12 mouse cellular contexts compared by ENCODE assay signal in the genomic region with DNA sequence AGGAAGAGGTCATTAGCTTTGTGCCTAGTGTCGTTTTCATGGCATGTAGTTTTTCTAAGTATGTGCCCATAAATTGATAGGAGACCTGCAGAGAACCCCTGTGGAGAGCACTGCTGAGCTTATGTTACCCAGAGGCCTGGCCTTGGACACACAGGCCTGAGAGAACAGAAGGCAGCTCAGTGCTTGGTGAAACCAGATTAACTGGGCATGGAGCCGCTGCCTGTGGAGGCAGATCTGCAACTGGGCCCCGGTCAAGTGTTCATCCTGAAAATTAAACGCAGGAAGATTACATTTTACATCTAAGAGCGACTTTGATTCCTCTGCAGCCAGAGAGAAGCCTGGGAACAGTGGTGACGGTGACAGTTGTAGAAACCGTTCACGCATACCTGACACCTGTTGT.
DNase-seq lines count a peak whose midpoint lies in the region; ATAC-seq and TF ChIP-seq lines count a peak whose summit lies in the region.
"Had no signal": no experiment of that assay in that cellular context is flagged by ENCODE, and none has a peak within 500 bp of the region (broad histone marks: within the 10 kb centered on the region; RNA-seq: fewer than 3 reads in every experiment).

No protein-coding gene starts in this region.

- no peak overlapping the region for H3K27ac ChIP-seq in forebrain, embryonic 11.5 days (ENCODE audit: low read depth, low read length)
- no peak overlapping the region for H3K27ac ChIP-seq in forebrain, embryonic 12.5 days
- H3K27ac ChIP-seq in hindbrain, postnatal 0 days, result 0 out of 2 replicates have a peak overlapping the region, but pooled peaks have one; percentile 12
- H3K27ac ChIP-seq in hindbrain, embryonic 11.5 days (ENCODE audit: low read depth, low read length), result no peak overlapping the region
- H3K27ac ChIP-seq: kidney, embryonic 15.5 days; limb, embryonic 15.5 days; macrophage; neural tube, embryonic 15.5 days; stomach, embryonic 15.5 days had no signal

- peaks cover 2% of the 10 kb centered on the region; the same call in 1 of the 2 replicates for H3K4me1 ChIP-seq in forebrain, embryonic 11.5 days (replicated peaks; ENCODE audit: control insufficient read depth, insufficient read depth, low read length)
- H3K4me1 ChIP-seq in forebrain, embryonic 12.5 days, result peaks cover 12% of the 10 kb centered on the region
- H3K4me1 ChIP-seq in hindbrain, postnatal 0 days (ENCODE audit: insufficient read depth, low read length), result peaks cover 7% of the 10 kb centered on the region; the same call in 1 of the 2 replicates
- no peaks in the 10 kb centered on the region for H3K4me1 ChIP-seq in hindbrain, embryonic 11.5 days (replicated peaks; ENCODE audit: control insufficient read depth, insufficient read depth, low read length)

- TF ChIP-seq CTCF in hindbrain, postnatal 0 days (IDR thresholded peaks at IDR 0.05; ENCODE audit: low read depth), result no peak

- no peak overlapping the region for H3K4me3 ChIP-seq in forebrain, embryonic 11.5 days (ENCODE audit: low read depth, low read length)
- H3K4me3 ChIP-seq in forebrain, embryonic 12.5 days (replicated peaks), result no peak overlapping the region
- H3K4me3 ChIP-seq in hindbrain, postnatal 0 days (ENCODE audit: low read length), result no peak overlapping the region
- no peak overlapping the region for H3K4me3 ChIP-seq in hindbrain, embryonic 11.5 days (ENCODE audit: low read depth, low read length)
- H3K4me3 ChIP-seq: kidney, embryonic 15.5 days; limb, embryonic 15.5 days; neural tube, embryonic 15.5 days; stomach, embryonic 15.5 days had no signal

- H3K27me3 ChIP-seq in forebrain, embryonic 11.5 days (ENCODE audit: control insufficient read depth, insufficient read depth, low read length), result no peaks in the 10 kb centered on the region
- H3K27me3 ChIP-seq in forebrain, embryonic 12.5 days, result no peaks in the 10 kb centered on the region
- no peaks in the 10 kb centered on the region for H3K27me3 ChIP-seq in hindbrain, postnatal 0 days (ENCODE audit: insufficient read depth, low read length)
- no peaks in the 10 kb centered on the region for H3K27me3 ChIP-seq in hindbrain, embryonic 11.5 days (ENCODE audit: control insufficient read depth, insufficient read depth, low read length)
- H3K27me3 ChIP-seq: kidney, embryonic 15.5 days; limb, embryonic 15.5 days; neural tube, embryonic 15.5 days; stomach, embryonic 15.5 days had no signal

- H3K36me3 ChIP-seq in forebrain, embryonic 11.5 days (ENCODE audit: control insufficient read depth, insufficient read depth, low read length), result peaks cover 5% of the 10 kb centered on the region; the same call in 1 of the 2 replicates
- peaks cover 23% of the 10 kb centered on the region for H3K36me3 ChIP-seq in forebrain, embryonic 12.5 days (replicated peaks)
- peaks cover 7% of the 10 kb centered on the region for H3K36me3 ChIP-seq in hindbrain, postnatal 0 days (ENCODE audit: insufficient read depth, low read length)
- H3K36me3 ChIP-seq in hindbrain, embryonic 11.5 days (ENCODE audit: control insufficient read depth, insufficient read depth, low read length), result no peaks in the 10 kb centered on the region; the same call in 1 of the 2 replicates
- H3K36me3 ChIP-seq: stomach, embryonic 15.5 days had no signal

- no peak for ATAC-seq in forebrain, embryonic 11.5 days (replicated peaks; ENCODE audit: low FRiP score)
- ATAC-seq in forebrain, embryonic 12.5 days (ENCODE audit: low FRiP score), result no peak
- ATAC-seq in hindbrain, postnatal 0 days, result no peak
- ATAC-seq in hindbrain, embryonic 11.5 days (ENCODE audit: low FRiP score), result no peak

- WGBS in forebrain, embryonic 11.5 days, result 90% methylated on average over 8 of the region's 8 CpGs
- WGBS in forebrain, embryonic 12.5 days, result 86% methylated on average over 8 of the region's 8 CpGs
- 72% methylated on average over 8 of the region's 8 CpGs for WGBS in hindbrain, postnatal 0 days
- WGBS in hindbrain, embryonic 11.5 days, result 90% methylated on average over 8 of the region's 8 CpGs

- no peak overlapping the region for H3K9ac ChIP-seq in forebrain, embryonic 11.5 days (ENCODE audit: low read length)
- no peak overlapping the region for H3K9ac ChIP-seq in forebrain, embryonic 12.5 days
- no peak overlapping the region for H3K9ac ChIP-seq in hindbrain, postnatal 0 days (replicated peaks; ENCODE audit: low read length)
- H3K9ac ChIP-seq in hindbrain, embryonic 11.5 days (ENCODE audit: low read depth, low read length), result no peak overlapping the region
- H3K9ac ChIP-seq: kidney, embryonic 15.5 days; limb, embryonic 15.5 days; neural tube, embryonic 15.5 days; stomach, embryonic 15.5 days had no signal

- DNase-seq in forebrain, embryonic 11.5 days (ENCODE audit: low spot score), result peak; percentile 48
- DNase-seq in hindbrain, postnatal 0 days (ENCODE audit: low spot score), result no peak
- no peak for DNase-seq in hindbrain, embryonic 11.5 days (ENCODE audit: low spot score)
- peak; percentile 39 for DNase-seq in testis, postnatal 10 days (ENCODE audit: low spot score)
- no peak for DNase-seq in testis, postnatal 14 days (ENCODE audit: low spot score)
- no peak for DNase-seq in spleen, adult 18-20 months

- no peaks in the 10 kb centered on the region for H3K9me3 ChIP-seq in forebrain, embryonic 11.5 days (ENCODE audit: control insufficient read depth, low read length)
- H3K9me3 ChIP-seq in forebrain, embryonic 12.5 days, result no peaks in the 10 kb centered on the region
- H3K9me3 ChIP-seq in hindbrain, postnatal 0 days (ENCODE audit: low read length), result no peaks in the 10 kb centered on the region
- H3K9me3 ChIP-seq in hindbrain, embryonic 11.5 days (ENCODE audit: control insufficient read depth, low read length), result no peaks in the 10 kb centered on the region
- H3K9me3 ChIP-seq: kidney, embryonic 15.5 days; limb, embryonic 15.5 days; neural tube, embryonic 15.5 days; stomach, embryonic 15.5 days had no signal

- H3K4me2 ChIP-seq in forebrain, embryonic 11.5 days (ENCODE audit: low read depth, low read length, severe bottlenecking), result no peak overlapping the region
- H3K4me2 ChIP-seq in forebrain, embryonic 12.5 days, result no peak overlapping the region
- no peak overlapping the region for H3K4me2 ChIP-seq in hindbrain, postnatal 0 days (ENCODE audit: low read depth, low read length)
- no peak overlapping the region for H3K4me2 ChIP-seq in hindbrain, embryonic 11.5 days (replicated peaks; ENCODE audit: low read depth, low read length)
- H3K4me2 ChIP-seq: kidney, embryonic 15.5 days; limb, embryonic 15.5 days; neural tube, embryonic 15.5 days; stomach, embryonic 15.5 days had no signal

Comparison
In these comparisons a context has a peak if more than half of its experiments do, and no peak if none do; other contexts are left out.
1. DNase-seq: peak in forebrain, embryonic 11.5 days (single experiment) and testis, postnatal 10 days (single experiment); none in hindbrain, postnatal 0 days (single experiment), hindbrain, embryonic 11.5 days (single experiment), testis, postnatal 14 days (single experiment) and spleen, adult 18-20 months (0 of 2).